Mouse (Mus musculus) v-Abl transformed pro-B cells (cell line): ENCODE measurements around the gene Bod1.

Experiments used
- in situ Hi-C, 2 experiments: fragments of 400-800 bp; cut with MboI; formaldehyde crosslinking; loops; one replicate each; pipeline ENCODE4 v1.15.1; 2025; ENCODE audit not compliant: unreplicated experiment in 2 of 2

Bod1 gene

GRCm38 (mm10) chr11:31616722-31617121 lies 55.0 kb downstream of the Bod1 start:
- in situ Hi-C loops: loop anchor here (10.0 to 25.0 kb wide), 3 partner anchors 942 to 1382 kb away; no protein-coding TSS in a partner anchor
